Mouse (Mus musculus): ENCODE results near the gene Prss35.

DNA sequence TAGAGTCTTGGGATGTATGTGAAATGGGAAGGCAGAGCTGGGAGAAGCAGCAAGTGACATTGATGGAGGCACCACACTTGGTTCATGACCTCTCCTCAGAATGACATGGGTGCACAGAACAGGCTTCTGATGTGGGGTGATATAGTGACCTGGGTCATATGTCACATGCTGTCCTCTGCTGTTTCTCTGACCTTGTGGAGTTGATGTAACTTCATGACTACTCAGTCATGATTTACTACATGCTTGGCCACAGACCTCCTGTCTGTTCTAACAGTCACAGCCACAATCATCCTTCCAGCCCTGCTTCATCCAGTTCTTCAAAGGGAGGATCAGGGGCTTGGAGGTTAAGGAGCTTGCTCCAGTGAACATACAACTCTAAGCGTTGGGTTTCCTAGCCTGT, 5.4 kb upstream of the Prss35 start:
- TF ChIP-seq TAL1 (IDR thresholded peaks at IDR 0.05; ENCODE audit: low read length), result no peak
- TF ChIP-seq GATA1 (IDR thresholded peaks at IDR 0.05; ENCODE audit: low read length), result no peak

All from erythroblast, embryonic 14.5 days (primary cell).